Mouse (Mus musculus) forebrain, postnatal 0 days (tissue): ENCODE data around the gene Gm10961. TPM values are rescaled to one million over a fixed set of nuclear protein-coding genes. Genes with fewer than 3 reads are reported as not detected.

Experiments used
- ATAC-seq: fragments of 200-750 bp; cut with Nextera tagmentation; 2 replicates; pipeline ENCODE4 v1.8.0; 2017; ENCODE audit warnings: mild to moderate bottlenecking, moderate library complexity
- DNase-seq: peaks from one replicate; pipeline ENCODE4 v3.0.0-alpha.2; 2015
- H3K27ac ChIP-seq: fragments of 300-500 bp; sonication (generic); 2 replicates; pipeline ENCODE4 v1.5.1; 2014; ENCODE audit warnings: low read depth, mild to moderate bottlenecking, antibody characterized with exemption, low read length, moderate library complexity, mixed read lengths
- H3K27me3 ChIP-seq: fragments of 300-500 bp; sonication (generic); 2 replicates; pipeline ENCODE4 v1.6.1; 2014; ENCODE audit warnings: mild to moderate bottlenecking, low read length, mixed read lengths; ENCODE audit not compliant: insufficient read depth
- H3K36me3 ChIP-seq: fragments of 300-500 bp; sonication (generic); 2 replicates; pipeline ENCODE4 v1.6.1; 2014; ENCODE audit warnings: mild to moderate bottlenecking, moderate library complexity; ENCODE audit not compliant: insufficient read depth
- H3K4me1 ChIP-seq: fragments of 300-500 bp; sonication (generic); 2 replicates; pipeline ENCODE4 v1.6.1; 2014; ENCODE audit warnings: antibody characterized with exemption; ENCODE audit not compliant: insufficient read depth
- H3K4me2 ChIP-seq: fragments of 300-500 bp; sonication (generic); 2 replicates; pipeline ENCODE4 v1.6.1; 2014; ENCODE audit warnings: low read depth, mild to moderate bottlenecking, moderate library complexity
- H3K4me3 ChIP-seq: fragments of 300-500 bp; sonication (generic); 2 replicates; pipeline ENCODE4 v1.5.1; 2014; ENCODE audit warnings: low read depth, low read length, mixed read lengths
- H3K9ac ChIP-seq: fragments of 300-500 bp; sonication (generic); 2 replicates; pipeline ENCODE4 v1.6.1; 2014; ENCODE audit warnings: mild to moderate bottlenecking
- H3K9me3 ChIP-seq: fragments of 300-500 bp; sonication (generic); 2 replicates; pipeline ENCODE4 v1.6.1; 2016; ENCODE audit warnings: low read length
- CTCF ChIP-seq: sonication (generic); IDR thresholded peaks from 2 replicates; pipeline ENCODE4 v1.5.1; 2016; ENCODE audit warnings: antibody characterized with exemption, control low read depth, low read depth
- WGBS: fragments of 180-500 bp; shearing (Covaris S2); extraction: QIAGEN DNeasy Blood & Tissue Kit; methylation state at CpG from one replicate; pipeline ENCODE4 v1.1.7; 2014; 5-methylcytosine and 5-hydroxymethylcytosine counted together
- polyA plus RNA-seq: library from polyadenylated mRNA; unstranded; fragments of >200 nt; fragmentation: Nextera tagmentation; extraction: Ambion mirVana; gene quantifications from 2 replicates; pipeline ENCODE4 v1.2.1, GENCODE M21; 2015
- total RNA-seq: library from RNA; depleted of rRNA; stranded (reverse); fragments of >200 nt; gene quantifications from 2 replicates; pipeline ENCODE4 v1.2.3, GENCODE M21; 2014

Gene Gm10961
- total and polyA plus RNA-seq, 2 experiments from 2014 or later: not detected

DNA sequence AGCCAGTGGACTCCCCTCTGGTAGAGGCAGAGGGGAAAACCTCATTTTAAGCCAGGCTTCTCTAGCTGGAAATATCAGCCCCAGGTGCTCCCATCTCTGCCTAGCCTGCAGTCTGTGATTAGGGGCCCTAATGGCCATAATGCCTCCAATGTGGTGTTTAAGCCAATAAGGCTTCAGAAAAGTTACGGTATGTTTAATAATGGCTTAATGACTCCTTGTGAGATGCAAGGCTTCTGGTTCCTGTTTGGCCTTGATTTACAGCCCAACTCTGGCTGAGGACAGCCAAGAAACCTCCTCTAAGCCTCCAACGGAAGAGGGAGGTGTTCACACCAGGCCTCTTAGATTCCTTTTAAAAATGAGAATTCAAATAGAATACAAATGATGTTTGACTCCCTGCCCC, 37.5 kb upstream of the Gm10961 start:
- H3K36me3 ChIP-seq: no peaks in the 10 kb centered on the region
- ATAC-seq (no peak), DNase-seq (no peak)
- H3K27ac ChIP-seq: no peak overlapping the region
- H3K4me1 ChIP-seq: peaks cover 6% of the 10 kb centered on the region; the same call in 1 of the 2 replicates
- no peak overlapping the region for H3K9ac ChIP-seq
- no peak overlapping the region for H3K4me3 ChIP-seq
- peaks cover 55% of the 10 kb centered on the region for H3K27me3 ChIP-seq
- no peaks in the 10 kb centered on the region for H3K9me3 ChIP-seq
- 60% methylated on average over 2 of the region's 2 CpGs for WGBS
- no peak for TF ChIP-seq CTCF
- H3K4me2 ChIP-seq: no peak overlapping the region

DNA sequence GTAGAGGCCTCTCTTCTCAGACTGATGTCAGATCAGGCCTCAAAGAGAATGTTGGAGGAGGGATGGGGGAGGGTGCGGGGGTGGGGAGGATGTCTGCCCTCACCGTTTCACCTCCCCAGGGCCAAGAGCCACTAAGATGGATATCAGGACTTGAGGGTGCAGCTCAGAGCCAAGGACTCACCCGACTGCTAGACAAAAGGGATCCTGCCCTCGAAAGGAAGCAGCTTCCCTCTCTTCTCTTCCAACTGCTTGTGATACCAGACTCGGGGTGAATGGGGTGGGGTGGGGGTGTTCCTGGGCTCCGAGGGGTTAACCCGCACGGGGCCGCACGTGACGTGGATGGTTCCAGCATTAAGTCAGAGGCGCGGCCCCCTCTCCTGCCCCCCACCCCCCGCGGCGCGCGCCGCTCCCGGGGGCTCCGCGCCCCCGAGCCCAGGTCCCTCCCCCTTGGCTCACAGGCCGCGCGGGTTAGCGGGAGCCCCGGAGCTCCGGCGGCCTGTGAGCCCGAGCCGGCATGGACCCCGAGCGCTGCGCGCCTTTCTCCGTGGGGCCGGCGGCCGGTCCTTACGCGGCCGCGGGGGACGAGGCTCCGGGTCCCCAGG, 36.4 kb upstream of the Gm10961 start, which contains the start of gene Alx3:
Alx3 (plus strand) TSS at position 370 of the 602 bp plus-strand sequence.
- Histone ChIP-seq H3K27ac (no peak within 1 kb of the TSS), H3K4me1 (peaks cover 6% of the 10 kb centered on the region; the same call in 1 of the 2 replicates), H3K9ac (no peak within 1 kb of the TSS), H3K9me3 (no peaks in the 10 kb centered on the region), H3K36me3 (no peaks in the 10 kb centered on the region), H3K4me2 (peak within 1 kb of the TSS; percentile 47), H3K4me3 (peak within 1 kb of the TSS; percentile 28), H3K27me3 (peaks cover 63% of the 10 kb centered on the region)
- DNase-seq (no peak), ATAC-seq (peak; percentile 25; the same call in 1 of the 2 replicates)
- no peak for TF ChIP-seq CTCF
- WGBS: 6% methylated on average over 40 of the region's 46 CpGs

DNA sequence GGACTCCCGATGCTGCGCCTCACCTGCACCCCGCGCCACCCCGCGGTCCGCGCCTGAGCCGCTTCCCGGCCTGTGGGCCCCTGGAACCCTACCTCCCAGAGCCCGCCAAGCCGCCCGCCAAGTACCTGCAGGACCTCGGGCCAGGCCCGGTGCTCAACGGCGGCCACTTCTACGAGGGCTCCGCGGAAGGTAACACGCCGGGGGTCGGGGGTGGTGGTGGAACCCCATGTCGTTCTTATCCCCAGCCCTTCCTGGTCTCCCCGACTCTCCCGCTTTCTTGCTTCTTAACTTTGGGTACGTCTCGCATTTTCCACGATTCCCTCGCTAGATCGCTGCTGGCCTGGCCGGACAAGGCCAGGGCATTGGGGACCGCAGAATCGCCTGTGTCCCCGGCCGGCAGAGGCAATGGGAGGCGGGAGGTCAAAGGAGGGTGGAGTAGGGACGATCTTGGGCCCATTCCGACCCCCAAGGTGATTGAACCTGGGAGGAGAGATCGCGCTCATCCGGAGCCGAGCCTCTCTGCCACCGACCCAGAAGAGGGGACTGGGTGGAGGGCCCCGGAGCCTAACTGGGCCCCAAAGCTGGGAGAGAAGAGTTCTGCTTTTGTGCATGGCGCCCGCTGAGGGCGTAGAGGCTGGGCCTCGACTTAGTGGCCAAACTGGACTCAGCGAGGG, 35.7 kb upstream of the Gm10961 start:
- H3K27me3 ChIP-seq: peaks cover 67% of the 10 kb centered on the region
- no peak for TF ChIP-seq CTCF
- peak overlapping the region; percentile 28 for H3K4me3 ChIP-seq
- ATAC-seq (no peak; the same call in 1 of the 2 replicates), DNase-seq (no peak)
- peaks cover 6% of the 10 kb centered on the region; the same call in 1 of the 2 replicates for H3K4me1 ChIP-seq
- H3K9ac ChIP-seq: no peak overlapping the region
- H3K9me3 ChIP-seq: no peaks in the 10 kb centered on the region
- WGBS: under 1% methylated on average over 49 of the region's 50 CpGs
- peak overlapping the region; percentile 47 for H3K4me2 ChIP-seq
- no peak overlapping the region for H3K27ac ChIP-seq
- H3K36me3 ChIP-seq: no peaks in the 10 kb centered on the region

DNA sequence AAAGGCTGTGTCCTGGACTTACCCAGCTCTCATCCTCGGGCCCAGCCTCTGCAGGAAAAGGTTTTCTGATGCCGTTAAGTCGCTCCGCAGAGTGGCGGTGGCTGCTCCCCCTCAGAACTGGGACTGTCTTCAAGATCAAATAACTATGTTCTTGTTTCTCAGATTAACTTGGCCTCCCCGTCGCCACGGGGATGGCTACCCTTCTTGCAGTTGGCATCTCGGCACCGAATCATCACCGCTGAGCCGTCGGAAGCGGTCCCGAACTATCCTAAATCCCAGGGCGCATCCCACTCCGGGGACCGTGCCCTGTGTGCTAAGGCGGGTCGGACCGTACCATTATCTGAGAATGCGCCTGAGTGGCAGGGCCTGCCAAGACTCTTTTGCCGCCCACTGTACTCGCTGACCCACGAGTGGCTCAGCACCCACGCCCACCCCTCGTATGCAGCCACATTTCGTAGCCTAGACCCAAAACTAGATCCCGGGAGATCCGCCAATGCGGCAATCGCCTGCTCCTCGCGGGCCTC, 35.1 kb upstream of the Gm10961 start:
- H3K36me3 ChIP-seq: no peaks in the 10 kb centered on the region
- TF ChIP-seq CTCF: no peak
- H3K27ac ChIP-seq: no peak overlapping the region
- peaks cover 68% of the 10 kb centered on the region for H3K27me3 ChIP-seq
- H3K4me2 ChIP-seq: 0 out of 2 replicates have a peak overlapping the region, but pooled peaks have one; percentile 3
- no peaks in the 10 kb centered on the region for H3K9me3 ChIP-seq
- H3K9ac ChIP-seq: no peak overlapping the region
- 2% methylated on average over 34 of the region's 34 CpGs for WGBS
- peak overlapping the region; percentile 28; the same call in 1 of the 2 replicates for H3K4me3 ChIP-seq
- DNase-seq: peak; percentile 55
- peaks cover 6% of the 10 kb centered on the region; the same call in 1 of the 2 replicates for H3K4me1 ChIP-seq
- ATAC-seq: no peak

DNA sequence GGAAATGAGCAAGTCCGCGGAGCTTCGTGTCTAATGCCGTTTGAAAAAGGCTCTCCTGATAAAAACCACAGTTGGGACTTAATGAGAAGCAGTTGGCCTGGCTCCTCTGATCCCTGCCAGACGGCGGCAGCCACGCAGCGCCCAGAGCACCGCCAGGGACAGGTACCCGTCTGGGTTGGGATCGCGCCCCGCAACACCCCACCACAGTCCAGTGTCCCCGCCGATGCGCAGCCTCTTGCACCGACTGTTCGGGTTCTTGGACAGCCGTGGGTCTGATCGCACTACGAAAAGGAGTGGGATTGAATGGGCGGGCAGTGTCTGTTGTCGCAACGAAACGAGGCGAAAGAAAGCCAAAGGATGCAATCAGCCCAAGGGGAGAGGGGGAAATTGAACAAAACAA, 34.6 kb upstream of the Gm10961 start:
- ATAC-seq (no peak), DNase-seq (no peak)
- Histone ChIP-seq H3K36me3 (no peaks in the 10 kb centered on the region), H3K27me3 (peaks cover 72% of the 10 kb centered on the region), H3K4me3 (peak overlapping the region; percentile 14; the same call in 1 of the 2 replicates), H3K4me1 (peaks cover 6% of the 10 kb centered on the region; the same call in 1 of the 2 replicates), H3K9me3 (no peaks in the 10 kb centered on the region), H3K27ac (no peak overlapping the region), H3K4me2 (0 out of 2 replicates have a peak overlapping the region, but pooled peaks have one; percentile 3), H3K9ac (no peak overlapping the region)
- WGBS: 2% methylated on average over 26 of the region's 26 CpGs
- TF ChIP-seq CTCF: no peak

DNA sequence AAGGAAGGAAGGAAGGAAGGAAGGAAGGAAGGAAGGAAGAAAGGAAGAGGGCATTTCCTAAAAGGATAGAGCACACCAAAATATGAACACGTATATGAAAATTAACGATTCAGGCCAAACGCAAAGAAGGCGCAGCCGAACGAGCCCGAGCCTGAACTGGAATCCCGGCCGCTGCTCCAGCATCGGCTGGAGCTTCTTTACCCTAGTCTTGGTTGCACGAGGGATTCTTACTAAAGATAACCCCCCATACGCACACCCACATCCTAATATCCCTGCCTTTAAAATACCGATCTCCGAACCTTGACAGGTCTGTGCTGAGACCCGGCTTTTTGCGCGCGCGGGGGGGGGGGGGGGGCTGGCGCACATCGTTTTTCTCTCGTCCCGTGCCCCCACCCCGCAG, 34.0 kb upstream of the Gm10961 start:
- Histone ChIP-seq H3K9ac (no peak overlapping the region), H3K9me3 (no peaks in the 10 kb centered on the region), H3K27me3 (peaks cover 71% of the 10 kb centered on the region), H3K36me3 (no peaks in the 10 kb centered on the region), H3K27ac (no peak overlapping the region), H3K4me1 (peaks cover 6% of the 10 kb centered on the region; the same call in 1 of the 2 replicates), H3K4me3 (no peak overlapping the region), H3K4me2 (no peak overlapping the region)
- DNase-seq (no peak), ATAC-seq (no peak)
- no peak for TF ChIP-seq CTCF
- WGBS: 2% methylated on average over 21 of the region's 24 CpGs
